Mouse (Mus musculus): ENCODE data around the gene Serpinb1b.

DNA sequence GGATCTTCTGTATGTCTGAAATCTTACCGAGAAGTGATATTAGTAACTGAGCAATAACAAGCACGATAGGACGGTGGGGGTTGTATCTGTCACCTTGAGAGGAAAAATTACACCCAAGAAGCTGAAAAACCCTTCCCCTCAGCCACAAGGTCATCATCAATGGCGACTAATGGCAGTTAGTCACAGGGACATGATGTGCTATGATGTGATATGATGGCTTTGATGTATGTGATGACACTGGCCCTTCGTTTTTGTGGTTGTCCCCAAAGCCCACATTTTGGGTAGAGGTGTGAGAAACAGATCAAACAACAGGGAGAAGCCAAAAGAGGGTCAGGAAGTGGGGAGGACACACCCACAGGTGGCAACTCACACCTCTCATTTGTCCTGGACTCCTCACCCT is 6.6 kb upstream of the Serpinb1b start:
- TF ChIP-seq USF1 (IDR thresholded peaks at IDR 0.05; ENCODE audit: low read depth) (no peak), TCF12 (IDR thresholded peaks at IDR 0.05; ENCODE audit: insufficient read depth, poor library complexity, severe bottlenecking) (no peak), MYOD1 (IDR thresholded peaks at IDR 0.05; ENCODE audit: control insufficient read depth in 1 of 3, insufficient read length in 2 of 3, low read depth in 2 of 3) (no peak), POLR2A (IDR thresholded peaks at IDR 0.05; ENCODE audit: insufficient read length, low read depth) (no peak), TCF3 (IDR thresholded peaks at IDR 0.05; ENCODE audit: insufficient read length, low read depth) (no peak), CEBPB (IDR thresholded peaks at IDR 0.05; ENCODE audit: insufficient read depth, poor library complexity, severe bottlenecking) (no peak), MYOG (IDR thresholded peaks at IDR 0.05; ENCODE audit: control insufficient read depth in 1 of 3, insufficient read depth in 1 of 3, insufficient read length in 2 of 3, low read depth in 2 of 3) (no peak), MAX (IDR thresholded peaks at IDR 0.05; ENCODE audit: low read depth) (no peak)
